Mouse (Mus musculus) intestine, embryonic 14.5 days (tissue): Measurements from ENCODE around the gene Pcsk6. TPM values are rescaled to one million over a fixed set of nuclear protein-coding genes. Genes with fewer than 3 reads are reported as not detected.
"Not testable (repeated sequence)": the region's sequence is repeated elsewhere in the genome, so short reads cannot be mapped to it uniquely, and the experiment has no call there.

ENCODE experiments used
- ATAC-seq: fragments of 200-750 bp; cut with Nextera tagmentation; replicated peaks from 2 replicates; pipeline ENCODE4 v1.8.0; 2017; ENCODE audit warnings: low read depth, moderate number of reproducible peaks, moderate TSS enrichment, moderate library complexity; ENCODE audit not compliant: low FRiP score, low TSS enrichment
- DNase-seq: peaks from one replicate; pipeline ENCODE4 v3.0.0-alpha.2; 2018; ENCODE audit warnings: low spot score
- H3K27ac ChIP-seq: fragments of 300-500 bp; sonication (generic); 2 replicates; pipeline ENCODE4 v1.5.1; 2014; ENCODE audit warnings: low read depth, mild to moderate bottlenecking, control low read depth
- H3K27me3 ChIP-seq: fragments of 300-500 bp; sonication (generic); replicated peaks from 2 replicates; pipeline ENCODE4 v1.6.1; 2014; ENCODE audit warnings: low read length, control low read depth; ENCODE audit not compliant: control insufficient read depth, insufficient read depth
- H3K36me3 ChIP-seq: fragments of 300-500 bp; sonication (generic); 2 replicates; pipeline ENCODE4 v1.6.1; 2014; ENCODE audit warnings: low read length, control low read depth; ENCODE audit not compliant: control insufficient read depth, insufficient read depth
- H3K4me1 ChIP-seq: fragments of 300-500 bp; sonication (generic); replicated peaks from 2 replicates; pipeline ENCODE4 v1.6.1; 2014; ENCODE audit warnings: low read length, control low read depth, mixed read lengths; ENCODE audit not compliant: control insufficient read depth, insufficient read depth
- H3K4me2 ChIP-seq: fragments of 300-500 bp; sonication (generic); 2 replicates; pipeline ENCODE4 v1.6.1; 2014; ENCODE audit warnings: low read length
- H3K4me3 ChIP-seq: fragments of 300-500 bp; sonication (generic); 2 replicates; pipeline ENCODE4 v1.5.1; 2014; ENCODE audit warnings: low read depth, low read length, control low read depth, mixed read lengths
- H3K9ac ChIP-seq: fragments of 300-500 bp; sonication (generic); 2 replicates; pipeline ENCODE4 v1.6.1; 2014; ENCODE audit warnings: mild to moderate bottlenecking, low read length
- H3K9me3 ChIP-seq: fragments of 300-500 bp; sonication (generic); 2 replicates; pipeline ENCODE4 v1.6.1; 2016; ENCODE audit warnings: low read length, control low read depth; ENCODE audit not compliant: control insufficient read depth
- WGBS: fragments of 180-500 bp; shearing (Covaris S2); extraction: QIAGEN DNeasy Blood & Tissue Kit; methylation state at CpG from one replicate; pipeline ENCODE4 v1.1.7; 2014; 5-methylcytosine and 5-hydroxymethylcytosine counted together
- polyA plus RNA-seq: library from polyadenylated mRNA; unstranded; fragments of >200 nt; fragmentation: Nextera tagmentation; extraction: Ambion mirVana; gene quantifications from 2 replicates; pipeline ENCODE4 v1.2.1, GENCODE M21; 2014

The Pcsk6 gene
- polyA plus RNA-seq, 1 experiment from 2014 or later, result 3.5 TPM

GRCm38 (mm10) chr7:66048446-66049230 is 187.1 kb downstream of the Pcsk6 start:
- DNase-seq (no peak), ATAC-seq (no peak)
- no peaks in the 10 kb centered on the region for H3K27me3 ChIP-seq
- no peaks in the 10 kb centered on the region for H3K9me3 ChIP-seq
- no peak overlapping the region for H3K9ac ChIP-seq
- no peaks in the 10 kb centered on the region; the same call in 1 of the 2 replicates for H3K4me1 ChIP-seq
- no peaks in the 10 kb centered on the region for H3K36me3 ChIP-seq
- H3K4me3 ChIP-seq, result no peak overlapping the region
- WGBS, result 89% methylated on average over 12 of the region's 12 CpGs
- H3K27ac ChIP-seq, result no peak overlapping the region
- H3K4me2 ChIP-seq, result no peak overlapping the region

- no peak overlapping the region for H3K4me2 ChIP-seq
- H3K4me3 ChIP-seq, result no peak overlapping the region
- H3K9me3 ChIP-seq, result no peaks in the 10 kb centered on the region
- DNase-seq (no peak), ATAC-seq (no peak)
- H3K9ac ChIP-seq, result no peak overlapping the region
- no peaks in the 10 kb centered on the region for H3K4me1 ChIP-seq
- H3K27me3 ChIP-seq, result no peaks in the 10 kb centered on the region
- H3K36me3 ChIP-seq, result no peaks in the 10 kb centered on the region
- 83% methylated on average over 4 of the region's 4 CpGs for WGBS
- H3K27ac ChIP-seq, result no peak overlapping the region
These were observed 192.5 kb downstream of the Pcsk6 start for GRCm38 (mm10) chr7:66053946-66054483.

GRCm38 (mm10) chr7:66055356-66055755 is 193.8 kb downstream of the Pcsk6 start:
- DNase-seq, ATAC-seq, H3K9ac ChIP-seq, H3K4me2 ChIP-seq, H3K36me3 ChIP-seq, H3K27me3 ChIP-seq, H3K9me3 ChIP-seq, H3K4me1 ChIP-seq, H3K27ac ChIP-seq, H3K4me3 ChIP-seq: not testable (repeated sequence)
- WGBS, result 4% methylated on average over 2 of the region's 2 CpGs

- no peaks in the 10 kb centered on the region for H3K9me3 ChIP-seq
- ATAC-seq (no peak), DNase-seq (no peak)
- peaks cover 15% of the 10 kb centered on the region for H3K36me3 ChIP-seq
- H3K9ac ChIP-seq, result peak within 1 kb of the TSS; percentile 92
- 72% methylated on average over 1 of the region's 1 CpGs for WGBS
- H3K4me2 ChIP-seq, result peak within 1 kb of the TSS; percentile 93
- peak within 1 kb of the TSS; percentile 91 for H3K4me3 ChIP-seq
- H3K27ac ChIP-seq, result no peak within 1 kb of the TSS
- H3K4me1 ChIP-seq, result peaks cover 13% of the 10 kb centered on the region; the same call in 1 of the 2 replicates
- H3K27me3 ChIP-seq, result no peaks in the 10 kb centered on the region
These were observed 197.2 kb downstream of the Pcsk6 start, which contains the start of gene Snrpa1 for GRCm38 (mm10) chr7:66058703-66059102. Gene Snrpa1 (plus strand): TSS chr7:66059003.

GRCm38 (mm10) chr7:66060066-66060956 is 198.8 kb downstream of the Pcsk6 start:
- Histone ChIP-seq H3K4me2 (peak overlapping the region; percentile 93), H3K9me3 (no peaks in the 10 kb centered on the region), H3K27ac (peak overlapping the region; percentile 57; the same call in 1 of the 2 replicates), H3K4me3 (peak overlapping the region; percentile 91), H3K9ac (peak overlapping the region; percentile 92), H3K27me3 (no peaks in the 10 kb centered on the region), H3K4me1 (peaks cover 13% of the 10 kb centered on the region; the same call in 1 of the 2 replicates), H3K36me3 (peaks cover 30% of the 10 kb centered on the region)
- WGBS, result under 1% methylated on average over 52 of the region's 64 CpGs
- peak; percentile 94 for ATAC-seq
- peak; percentile 95 for DNase-seq

GRCm38 (mm10) chr7:66061057-66061456 is 199.5 kb downstream of the Pcsk6 start:
- Histone ChIP-seq H3K9ac (peak overlapping the region; percentile 92), H3K36me3 (peaks cover 37% of the 10 kb centered on the region), H3K4me3 (peak overlapping the region; percentile 91), H3K27me3 (no peaks in the 10 kb centered on the region), H3K27ac (peak overlapping the region; percentile 57; the same call in 1 of the 2 replicates), H3K4me2 (peak overlapping the region; percentile 93), H3K4me1 (peaks cover 13% of the 10 kb centered on the region; the same call in 1 of the 2 replicates), H3K9me3 (no peaks in the 10 kb centered on the region)
- 2% methylated on average over 14 of the region's 14 CpGs for WGBS
- ATAC-seq (0 out of 2 replicates have a peak, but pooled peaks have one; percentile 29), DNase-seq (peak; percentile 61)

- 73% methylated on average over 2 of the region's 2 CpGs for WGBS
- H3K27ac ChIP-seq, result no peak overlapping the region
- peaks cover 60% of the 10 kb centered on the region for H3K36me3 ChIP-seq
- H3K4me1 ChIP-seq, result peaks cover 12% of the 10 kb centered on the region
- H3K4me2 ChIP-seq, result no peak overlapping the region
- H3K9me3 ChIP-seq, result no peaks in the 10 kb centered on the region
- no peaks in the 10 kb centered on the region for H3K27me3 ChIP-seq
- H3K9ac ChIP-seq, result no peak overlapping the region
- no peak overlapping the region for H3K4me3 ChIP-seq
- ATAC-seq (no peak), DNase-seq (no peak)
These were observed 214.9 kb downstream of the Pcsk6 start for GRCm38 (mm10) chr7:66076411-66076810.
